Mouse (Mus musculus): Measurements from ENCODE around the gene Atoh8.

- TF ChIP-seq CTCF (conservative IDR thresholded peaks at IDR 0.05; ENCODE audit: low read length) = no peak
- TF ChIP-seq POU5F1 (IDR thresholded peaks at IDR 0.05; ENCODE audit: borderline replicate concordance, low read length) = no peak
- TF ChIP-seq NANOG (IDR thresholded peaks at IDR 0.05; ENCODE audit: borderline replicate concordance, low read length) = no peak
Observed at GRCm38 (mm10) chr6:72223892-72224291, 11.5 kb downstream of the Atoh8 start.
